Mouse (Mus musculus) limb, embryonic 14.5 days (tissue): ENCODE results near the gene Fbxo44. TPM values are rescaled to one million over a fixed set of nuclear protein-coding genes. Genes with fewer than 3 reads are reported as not detected.
A peak's percentile ranks its signal among the peaks of the same experiment; 100 is the strongest.

Experiments used
- ATAC-seq: fragments of 200-750 bp; cut with Nextera tagmentation; 2 replicates; pipeline ENCODE4 v1.8.0; 2017; ENCODE audit warnings: low read depth, moderate number of reproducible peaks, moderate TSS enrichment; ENCODE audit not compliant: low FRiP score
- DNase-seq: peaks from one replicate; pipeline ENCODE4 v3.0.0-alpha.2; 2015; ENCODE audit warnings: low spot score
- H3K27ac ChIP-seq: fragments of 300-500 bp; sonication (generic); replicated peaks from 2 replicates; pipeline ENCODE4 v1.5.1; 2014; ENCODE audit warnings: low read depth, mild to moderate bottlenecking, low read length, moderate library complexity, mixed read lengths
- H3K27me3 ChIP-seq: fragments of 300-500 bp; sonication (generic); 2 replicates; pipeline ENCODE4 v1.6.1; 2014; ENCODE audit warnings: low read length, mixed read lengths; ENCODE audit not compliant: control insufficient read depth, insufficient read depth
- H3K36me3 ChIP-seq: fragments of 300-500 bp; sonication (generic); 2 replicates; pipeline ENCODE4 v1.6.1; 2014; ENCODE audit warnings: mild to moderate bottlenecking, low read length, moderate library complexity, mixed read lengths; ENCODE audit not compliant: control insufficient read depth, insufficient read depth
- H3K4me1 ChIP-seq: fragments of 300-500 bp; sonication (generic); 2 replicates; pipeline ENCODE4 v1.6.1; 2014; ENCODE audit warnings: antibody characterized with exemption, low read length, mixed read lengths; ENCODE audit not compliant: control insufficient read depth, insufficient read depth
- H3K4me2 ChIP-seq: fragments of 300-500 bp; sonication (generic); replicated peaks from 2 replicates; pipeline ENCODE4 v1.6.1; 2014; ENCODE audit warnings: low read depth, mild to moderate bottlenecking, low read length, moderate library complexity; ENCODE audit not compliant: severe bottlenecking
- H3K4me3 ChIP-seq: fragments of 300-500 bp; sonication (generic); replicated peaks from 2 replicates; pipeline ENCODE4 v1.5.1; 2014; ENCODE audit warnings: low read length
- H3K9ac ChIP-seq: fragments of 300-500 bp; sonication (generic); 2 replicates; pipeline ENCODE4 v1.6.1; 2014; ENCODE audit warnings: mild to moderate bottlenecking, low read depth, low read length, moderate library complexity; ENCODE audit not compliant: severe bottlenecking
- H3K9me3 ChIP-seq: fragments of 300-500 bp; sonication (generic); 2 replicates; pipeline ENCODE4 v1.6.1; 2016; ENCODE audit warnings: low read length; ENCODE audit not compliant: control insufficient read depth
- POLR2A ChIP-seq: fragments of 200-500 bp; IDR thresholded peaks from 2 replicates; pipeline ENCODE4 v1.8.0; 2012; ENCODE audit warnings: inconsistent platforms, mild to moderate bottlenecking, moderate library complexity, borderline replicate concordance; ENCODE audit not compliant: insufficient read depth, insufficient read length; ENCODE audit errors: extremely low read depth
- WGBS: fragments of 180-500 bp; shearing (Covaris S2); extraction: QIAGEN DNeasy Blood & Tissue Kit; methylation state at CpG from one replicate; pipeline ENCODE4 v1.1.7; 2014; 5-methylcytosine and 5-hydroxymethylcytosine counted together
- polyA plus RNA-seq, 2 experiments: library from polyadenylated mRNA; depleted of rRNA in 1 of 2; stranded (reverse) in 1 of 2; unstranded in 1 of 2; fragments of >200 nt; fragmentation: Nextera tagmentation in 1 of 2; extraction: Ambion mirVana in 1 of 2; gene quantifications; 2 replicates each; pipeline versions ENCODE4 v1.2.1 to v1.2.3; 2012 to 2014

Gene Fbxo44
- polyA plus RNA-seq, 2 experiments: 8.1 to 21.1 TPM

- Histone ChIP-seq H3K4me1 (no peaks in the 10 kb centered on the region), H3K27ac (peak overlapping the region; percentile 78), H3K4me3 (peak overlapping the region; percentile 53), H3K27me3 (no peaks in the 10 kb centered on the region), H3K9ac (peak overlapping the region; percentile 46), H3K36me3 (peaks cover 9% of the 10 kb centered on the region; the same call in 1 of the 2 replicates), H3K4me2 (peak overlapping the region; percentile 95), H3K9me3 (no peaks in the 10 kb centered on the region)
- TF ChIP-seq POLR2A: no peak
- under 1% methylated on average over 65 of the region's 65 CpGs for WGBS
- ATAC-seq (peak; percentile 97), DNase-seq (peak; percentile 87)
Observed at GRCm38 (mm10) chr4:148140098-148141011, 19.9 kb downstream of the Fbxo44 start.

GRCm38 (mm10) chr4:148139767-148140097 is 20.6 kb downstream of the Fbxo44 start:
- Histone ChIP-seq H3K4me2 (peak overlapping the region; percentile 95), H3K9me3 (no peaks in the 10 kb centered on the region), H3K27ac (no peak overlapping the region), H3K4me1 (no peaks in the 10 kb centered on the region), H3K27me3 (no peaks in the 10 kb centered on the region), H3K36me3 (peaks cover 5% of the 10 kb centered on the region; the same call in 1 of the 2 replicates), H3K9ac (peak overlapping the region; percentile 38; the same call in 1 of the 2 replicates), H3K4me3 (peak overlapping the region; percentile 53)
- no peak for TF ChIP-seq POLR2A
- under 1% methylated on average over 12 of the region's 12 CpGs for WGBS
- ATAC-seq (0 out of 2 replicates have a peak, but pooled peaks have one; percentile 1), DNase-seq (no peak)

GRCm38 (mm10) chr4:148137503-148137902 is 22.8 kb downstream of the Fbxo44 start:
- no peaks in the 10 kb centered on the region for H3K4me1 ChIP-seq
- H3K4me2 ChIP-seq: no peak overlapping the region
- H3K27ac ChIP-seq: no peak overlapping the region
- TF ChIP-seq POLR2A: no peak
- DNase-seq (no peak), ATAC-seq (no peak)
- no peak overlapping the region for H3K9ac ChIP-seq
- no peaks in the 10 kb centered on the region for H3K27me3 ChIP-seq
- H3K36me3 ChIP-seq: no peaks in the 10 kb centered on the region
- no peaks in the 10 kb centered on the region for H3K9me3 ChIP-seq
- 77% methylated on average over 8 of the region's 8 CpGs for WGBS
- no peak overlapping the region for H3K4me3 ChIP-seq

- DNase-seq: no peak
- H3K4me1 ChIP-seq: peaks cover 6% of the 10 kb centered on the region; the same call in 1 of the 2 replicates
- H3K4me2 ChIP-seq: no peak overlapping the region
- no peaks in the 10 kb centered on the region for H3K36me3 ChIP-seq
- no peak overlapping the region for H3K9ac ChIP-seq
- no peaks in the 10 kb centered on the region for H3K9me3 ChIP-seq
- H3K27me3 ChIP-seq: peaks cover 4% of the 10 kb centered on the region; the same call in 1 of the 2 replicates
- no peak for ATAC-seq
- whole genome bisulfite sequencing: 79% methylated on average over 8 of the region's 8 CpGs
- TF ChIP-seq POLR2A: no peak
- no peak overlapping the region for H3K27ac ChIP-seq
- no peak overlapping the region for H3K4me3 ChIP-seq
Observed at GRCm38 (mm10) chr4:148134988-148135387, 25.3 kb downstream of the Fbxo44 start.

- H3K4me1 ChIP-seq: peaks cover 6% of the 10 kb centered on the region; the same call in 1 of the 2 replicates
- no peak for TF ChIP-seq POLR2A
- ATAC-seq (no peak), DNase-seq (no peak)
- peak overlapping the region; percentile 94 for H3K4me2 ChIP-seq
- peak overlapping the region; percentile 78 for H3K4me3 ChIP-seq
- peaks cover 16% of the 10 kb centered on the region; the same call in 1 of the 2 replicates for H3K27me3 ChIP-seq
- no peak overlapping the region for H3K27ac ChIP-seq
- H3K9ac ChIP-seq: peak overlapping the region; percentile 88; the same call in 1 of the 2 replicates
- 2% methylated on average over 21 of the region's 21 CpGs for WGBS
- no peaks in the 10 kb centered on the region for H3K36me3 ChIP-seq
- H3K9me3 ChIP-seq: no peaks in the 10 kb centered on the region
Observed at GRCm38 (mm10) chr4:148131497-148132081, 28.7 kb downstream of the Fbxo44 start.
